Mouse (Mus musculus): ENCODE measurements at regions not wholly inside any gene's neighbourhood (a gene's known extent, or its start where the extent isn't known, plus 50 kb on each side); places are given as distances from the start of the nearest gene placed in this dataset.

DNA sequence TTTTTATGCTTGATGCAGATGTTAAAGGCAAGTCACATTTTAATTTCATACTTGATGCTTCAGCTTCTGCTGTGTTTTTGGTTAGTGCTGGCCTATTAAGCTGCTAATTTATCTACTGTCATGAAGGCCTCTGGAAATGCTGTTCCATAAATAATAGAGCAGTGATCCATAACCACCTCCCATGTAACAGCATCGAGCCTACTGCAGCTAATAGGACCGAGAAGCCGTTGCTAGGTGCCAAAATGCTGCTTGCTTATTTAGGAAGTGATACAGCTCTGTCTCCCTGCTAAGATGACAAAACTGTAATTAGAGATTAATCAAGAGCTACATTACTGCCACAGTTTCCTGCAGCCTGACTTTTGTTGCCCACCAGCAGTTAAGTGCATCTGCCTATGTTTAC lies 406.9 kb upstream of the Itga1 start:
- WGBS: 86% methylated on average over 3 of the region's 3 CpGs
- Histone ChIP-seq H3K4me1 (no peaks in the 10 kb centered on the region), H3K27me3 (ENCODE audit: poor library complexity, severe bottlenecking) (no peaks in the 10 kb centered on the region), H3K36me3 (replicated peaks) (no peaks in the 10 kb centered on the region), H3K4me3 (no peak overlapping the region), H3K9me3 (peaks cover 6% of the 10 kb centered on the region), H3K27ac (no peak overlapping the region)
- no peak for DNase-seq (ENCODE audit: extremely low spot score, low spot score)

DNA sequence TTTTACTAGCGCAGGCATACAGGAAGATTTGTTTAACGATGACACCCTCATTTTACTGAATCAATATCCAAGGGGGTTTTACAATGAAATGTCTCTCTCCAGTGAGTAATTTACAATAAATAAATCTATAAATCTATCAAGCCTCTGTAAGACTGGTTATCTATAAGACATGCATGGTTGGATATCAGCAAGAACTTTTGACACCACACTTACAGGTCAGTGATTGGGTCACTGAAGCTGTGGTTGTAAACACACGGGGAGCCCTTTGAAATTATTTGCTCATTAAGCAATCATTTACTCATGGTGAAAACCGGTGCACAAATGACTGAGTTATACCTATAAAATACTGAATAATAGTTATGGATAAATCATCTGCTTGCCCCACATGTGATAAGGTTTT lies 392.6 kb upstream of the Itga1 start:
- Histone ChIP-seq H3K4me3 (no peak overlapping the region), H3K4me1 (no peaks in the 10 kb centered on the region), H3K27me3 (ENCODE audit: poor library complexity, severe bottlenecking) (no peaks in the 10 kb centered on the region), H3K9me3 (no peaks in the 10 kb centered on the region), H3K27ac (no peak overlapping the region), H3K36me3 (replicated peaks) (no peaks in the 10 kb centered on the region)
- WGBS: 75% methylated on average over 4 of the region's 4 CpGs
- no peak for DNase-seq (ENCODE audit: extremely low spot score, low spot score)

DNA sequence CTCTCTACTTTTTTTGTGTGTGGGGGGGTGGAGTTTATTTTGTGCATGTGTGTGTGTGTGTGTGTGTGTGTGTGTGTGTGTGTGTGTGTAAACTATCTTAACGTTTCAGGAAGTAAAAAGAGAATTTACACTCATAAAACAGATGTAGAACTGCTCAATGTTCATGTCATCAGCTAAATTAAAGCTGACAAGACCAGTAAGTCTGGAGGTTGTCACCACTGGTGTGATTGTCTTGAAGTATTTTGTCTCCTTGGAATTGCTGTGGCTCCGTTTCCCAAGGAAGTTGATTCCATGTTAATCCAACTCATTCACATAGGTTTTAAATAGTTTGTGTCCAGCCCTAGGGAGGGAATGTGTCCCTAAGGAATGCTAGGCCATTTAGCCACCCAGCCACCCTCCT lies 374.1 kb upstream of the Itga1 start:
- H3K27ac ChIP-seq: no peak overlapping the region
- H3K27me3 ChIP-seq (ENCODE audit: poor library complexity, severe bottlenecking): no peaks in the 10 kb centered on the region
- no peaks in the 10 kb centered on the region for H3K36me3 ChIP-seq (replicated peaks)
- H3K9me3 ChIP-seq: no peaks in the 10 kb centered on the region
- 52% methylated on average over 2 of the region's 2 CpGs for WGBS
- no peaks in the 10 kb centered on the region; the same call in 1 of the 2 replicates for H3K4me1 ChIP-seq
- no peak overlapping the region for H3K4me3 ChIP-seq
- no peak for DNase-seq (ENCODE audit: extremely low spot score, low spot score)

DNA sequence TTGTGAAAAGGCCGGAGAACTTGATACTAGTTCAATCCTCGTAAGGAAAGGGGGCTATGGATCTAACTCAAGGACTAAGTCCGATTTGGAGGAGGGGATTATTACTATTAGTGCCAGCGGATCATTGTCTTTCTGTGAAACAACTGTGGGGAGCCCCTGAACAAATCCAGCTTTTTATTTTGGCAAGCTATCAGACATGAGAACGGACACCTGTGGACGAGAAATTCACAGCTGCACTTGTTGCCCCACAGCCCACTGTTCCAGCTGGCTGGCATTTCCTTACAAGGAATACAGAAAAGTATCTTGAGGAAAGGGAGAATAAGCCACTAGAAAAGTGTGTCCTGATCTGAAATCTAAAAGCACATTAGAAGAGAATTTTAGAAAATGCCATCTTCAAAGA lies 363.9 kb upstream of the Itga1 start:
- 81% methylated on average over 6 of the region's 6 CpGs for WGBS
- no peak for DNase-seq (ENCODE audit: extremely low spot score, low spot score)

DNA sequence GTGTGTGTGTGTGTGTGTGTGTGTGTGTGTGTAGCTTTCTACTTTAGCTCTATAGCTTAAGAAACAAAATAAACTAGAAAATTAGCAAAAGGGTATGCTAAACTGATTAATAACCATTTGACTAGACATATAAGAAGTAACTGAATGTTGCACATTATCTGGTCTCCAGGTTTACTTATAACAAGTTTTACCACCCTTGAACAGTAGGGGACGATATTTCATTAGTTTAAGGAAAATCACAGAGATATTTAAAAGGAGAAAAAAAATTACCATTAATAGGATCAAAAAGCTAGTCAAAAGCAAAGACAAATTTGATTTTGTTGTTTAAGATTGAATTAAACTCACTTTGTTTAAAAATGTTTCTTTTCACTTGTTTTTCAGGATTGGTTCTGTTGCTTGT lies 349.5 kb upstream of the Itga1 start:
- H3K9me3 ChIP-seq: no peaks in the 10 kb centered on the region
- no peaks in the 10 kb centered on the region for H3K36me3 ChIP-seq (replicated peaks)
- no peaks in the 10 kb centered on the region for H3K4me1 ChIP-seq
- 13% methylated on average over 1 of the region's 1 CpGs for WGBS
- H3K27me3 ChIP-seq (ENCODE audit: poor library complexity, severe bottlenecking): no peaks in the 10 kb centered on the region
- H3K4me3 ChIP-seq: no peak overlapping the region
- no peak for DNase-seq (ENCODE audit: extremely low spot score, low spot score)
- no peak overlapping the region for H3K27ac ChIP-seq

More for the DNA sequence above, 363.9 kb upstream of the Itga1 start:
- Histone ChIP-seq H3K4me3 (no peak overlapping the region), H3K36me3 (replicated peaks) (no peaks in the 10 kb centered on the region), H3K9me3 (no peaks in the 10 kb centered on the region), H3K27me3 (ENCODE audit: poor library complexity, severe bottlenecking) (no peaks in the 10 kb centered on the region), H3K27ac (no peak overlapping the region), H3K4me1 (no peaks in the 10 kb centered on the region)

DNA sequence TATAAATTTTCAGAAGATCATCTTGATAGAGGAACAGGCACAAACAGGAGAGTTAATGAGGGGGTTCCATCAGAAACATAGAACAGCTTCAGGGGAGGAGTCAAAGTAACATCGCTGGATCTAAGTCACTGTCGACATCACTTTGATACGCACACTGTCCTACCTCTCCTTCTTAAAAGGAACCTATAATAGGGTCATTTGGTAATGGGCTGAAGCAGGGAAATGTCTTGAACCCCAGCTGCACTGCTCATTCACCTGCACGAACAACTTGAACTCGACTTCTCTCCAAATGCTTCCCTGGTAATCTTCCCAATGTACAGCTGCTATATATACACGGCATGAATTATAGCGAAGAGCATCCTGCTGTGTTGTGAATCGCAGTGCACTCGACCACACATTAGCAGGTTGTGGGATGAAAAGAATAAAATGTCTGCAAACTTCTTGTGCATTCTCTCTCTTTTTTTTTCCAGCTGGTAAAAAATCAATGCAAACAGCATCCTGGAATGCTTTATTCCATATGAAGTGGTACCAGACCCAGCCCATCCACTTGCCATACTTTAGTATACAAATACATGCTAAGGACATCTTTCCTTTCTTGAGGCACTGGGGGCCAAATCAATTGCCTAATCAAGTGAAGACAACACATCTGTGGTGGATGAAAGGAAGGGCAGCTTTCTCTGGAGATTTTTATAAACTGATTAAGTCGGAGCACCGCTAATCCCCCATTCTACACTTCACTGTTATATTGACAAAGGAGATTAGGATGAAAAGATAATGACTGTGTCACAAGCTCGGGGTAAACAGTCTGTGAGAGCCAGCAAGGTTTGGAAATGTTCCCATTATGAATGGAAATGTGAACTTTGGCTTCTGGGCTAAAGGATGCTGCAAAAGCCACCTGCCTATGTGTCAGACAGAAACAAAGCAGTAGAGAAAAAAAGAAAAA lies 325.6 kb upstream of the Itga1 start:
- Histone ChIP-seq H3K9me3 (no peaks in the 10 kb centered on the region), H3K27ac (no peak overlapping the region), H3K36me3 (replicated peaks) (no peaks in the 10 kb centered on the region), H3K4me3 (no peak overlapping the region), H3K27me3 (ENCODE audit: poor library complexity, severe bottlenecking) (peaks cover 60% of the 10 kb centered on the region), H3K4me1 (peaks cover 33% of the 10 kb centered on the region)
- 36% methylated on average over 12 of the region's 12 CpGs for WGBS
- DNase-seq (ENCODE audit: extremely low spot score, low spot score): no peak

DNA sequence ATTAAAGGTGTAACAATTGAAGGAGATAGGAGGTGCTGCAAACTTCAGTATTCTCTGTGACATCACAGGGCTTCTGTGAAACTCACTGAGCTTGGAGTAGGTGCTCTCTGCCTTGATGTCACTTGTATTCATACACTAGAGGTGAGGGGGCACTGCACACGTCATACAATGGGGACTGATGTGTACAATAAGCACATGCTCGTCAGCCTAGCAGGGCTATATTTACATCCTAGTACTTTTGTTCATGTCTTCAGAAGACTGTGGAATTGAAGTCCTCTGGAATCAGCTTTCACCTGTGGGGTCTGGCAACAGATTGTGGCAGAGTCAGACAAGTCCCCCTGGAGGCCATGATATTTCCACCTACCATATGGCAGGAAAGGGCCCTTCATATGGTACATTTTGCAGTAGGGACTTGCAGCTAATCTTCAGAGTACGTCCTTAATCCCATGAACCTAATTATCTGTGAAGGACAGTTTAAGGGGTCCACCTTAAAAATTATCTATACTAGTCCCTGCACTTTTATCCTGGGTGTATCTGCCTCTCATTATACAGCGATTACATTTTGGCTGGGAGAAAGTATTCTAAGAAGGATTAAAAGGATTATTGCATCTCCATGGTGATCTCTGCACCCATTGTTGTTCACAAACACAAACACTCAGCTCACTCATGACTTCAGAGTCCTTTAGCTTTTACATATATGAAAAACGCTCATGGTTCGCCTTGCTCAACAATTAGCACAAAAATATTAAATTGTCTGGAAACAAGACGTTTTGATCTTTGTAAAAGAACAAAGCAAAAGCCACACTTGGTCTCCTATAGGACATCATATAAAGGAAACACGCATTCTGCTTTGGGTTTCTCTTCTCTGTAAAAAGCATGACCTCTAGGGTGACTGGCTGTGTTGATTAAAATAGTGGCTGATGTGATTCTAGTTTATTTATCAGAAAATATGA lies 324.1 kb upstream of the Itga1 start:
- Histone ChIP-seq H3K9me3 (no peaks in the 10 kb centered on the region), H3K36me3 (replicated peaks) (no peaks in the 10 kb centered on the region), H3K4me1 (peaks cover 39% of the 10 kb centered on the region), H3K27ac (no peak overlapping the region), H3K4me3 (no peak overlapping the region), H3K27me3 (ENCODE audit: poor library complexity, severe bottlenecking) (peaks cover 61% of the 10 kb centered on the region)
- DNase-seq (ENCODE audit: extremely low spot score, low spot score): no peak
- WGBS: 35% methylated on average over 8 of the region's 8 CpGs

DNA sequence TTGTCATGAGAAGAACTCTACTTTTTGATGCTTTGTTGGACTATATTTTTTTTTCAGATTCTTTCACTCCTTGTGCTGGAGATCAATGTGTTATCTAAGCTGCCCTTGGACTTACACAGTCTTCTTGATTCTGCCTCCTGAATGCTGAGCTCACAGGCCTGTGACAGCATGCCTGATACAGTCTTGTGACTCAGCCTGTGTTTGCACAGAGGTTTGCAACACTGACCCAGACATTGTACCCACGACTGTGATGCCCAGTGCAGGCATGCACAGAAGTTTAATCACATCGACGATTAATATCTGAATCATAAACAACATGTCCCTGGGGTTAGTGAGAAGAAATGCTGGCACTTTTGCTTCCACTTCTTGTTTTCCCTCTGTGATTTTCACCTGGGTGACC lies 322.0 kb upstream of the Itga1 start:
- DNase-seq (ENCODE audit: extremely low spot score, low spot score): no peak
- WGBS: 89% methylated on average over 3 of the region's 3 CpGs
- H3K27ac ChIP-seq: no peak overlapping the region
- no peaks in the 10 kb centered on the region for H3K36me3 ChIP-seq (replicated peaks)
- peaks cover 44% of the 10 kb centered on the region for H3K27me3 ChIP-seq (ENCODE audit: poor library complexity, severe bottlenecking)
- H3K4me3 ChIP-seq: no peak overlapping the region
- H3K9me3 ChIP-seq: no peaks in the 10 kb centered on the region
- peaks cover 39% of the 10 kb centered on the region for H3K4me1 ChIP-seq

DNA sequence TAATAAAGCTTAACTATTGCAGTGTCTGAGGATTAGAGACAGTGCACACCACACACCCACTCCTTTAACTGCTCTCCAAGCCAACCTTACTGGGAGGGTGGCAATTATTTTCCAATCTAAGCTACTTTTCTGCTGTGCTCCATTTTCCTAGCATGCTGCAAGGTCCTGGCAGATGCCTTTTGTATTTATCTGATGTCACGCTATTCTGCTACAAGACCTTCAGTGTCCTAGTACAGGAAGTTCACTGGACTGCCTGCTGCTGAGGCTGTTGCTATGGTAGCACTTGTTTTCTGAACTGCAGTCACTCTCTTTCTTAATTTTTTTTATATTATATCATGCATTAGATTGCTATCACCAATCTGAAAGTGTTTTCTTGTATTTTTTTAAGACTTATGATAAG lies 319.7 kb upstream of the Itga1 start:
- Histone ChIP-seq H3K9me3 (no peaks in the 10 kb centered on the region), H3K36me3 (replicated peaks) (no peaks in the 10 kb centered on the region), H3K4me3 (no peak overlapping the region), H3K27ac (no peak overlapping the region), H3K4me1 (peaks cover 16% of the 10 kb centered on the region), H3K27me3 (ENCODE audit: poor library complexity, severe bottlenecking) (peaks cover 39% of the 10 kb centered on the region)
- WGBS: 33% methylated on average over 1 of the region's 1 CpGs
- DNase-seq (ENCODE audit: extremely low spot score, low spot score): no peak

DNA sequence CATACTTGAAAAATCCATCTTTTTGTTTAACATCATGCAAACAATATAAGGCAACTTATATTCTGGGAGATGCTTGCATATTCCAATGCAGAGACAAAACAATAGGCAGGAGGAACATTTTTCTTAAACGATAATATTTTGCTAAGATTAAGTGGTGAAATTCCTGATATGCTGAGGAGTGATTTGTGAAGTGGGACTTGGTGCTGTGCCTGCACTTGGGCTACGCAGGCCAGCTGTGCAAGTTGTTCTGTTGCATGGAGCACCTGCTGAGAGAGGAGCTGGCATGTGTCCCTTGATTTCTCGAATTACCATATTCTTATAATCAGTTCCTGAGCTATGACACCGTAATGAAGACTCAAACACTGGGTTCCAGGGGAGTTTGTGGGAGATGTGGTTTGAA lies 316.1 kb upstream of the Itga1 start:
- Histone ChIP-seq H3K27ac (no peak overlapping the region), H3K36me3 (replicated peaks) (no peaks in the 10 kb centered on the region), H3K4me1 (peaks cover 13% of the 10 kb centered on the region), H3K9me3 (no peaks in the 10 kb centered on the region), H3K27me3 (ENCODE audit: poor library complexity, severe bottlenecking) (peaks cover 9% of the 10 kb centered on the region), H3K4me3 (no peak overlapping the region)
- no peak for DNase-seq (ENCODE audit: extremely low spot score, low spot score)
- 83% methylated on average over 4 of the region's 4 CpGs for WGBS

DNA sequence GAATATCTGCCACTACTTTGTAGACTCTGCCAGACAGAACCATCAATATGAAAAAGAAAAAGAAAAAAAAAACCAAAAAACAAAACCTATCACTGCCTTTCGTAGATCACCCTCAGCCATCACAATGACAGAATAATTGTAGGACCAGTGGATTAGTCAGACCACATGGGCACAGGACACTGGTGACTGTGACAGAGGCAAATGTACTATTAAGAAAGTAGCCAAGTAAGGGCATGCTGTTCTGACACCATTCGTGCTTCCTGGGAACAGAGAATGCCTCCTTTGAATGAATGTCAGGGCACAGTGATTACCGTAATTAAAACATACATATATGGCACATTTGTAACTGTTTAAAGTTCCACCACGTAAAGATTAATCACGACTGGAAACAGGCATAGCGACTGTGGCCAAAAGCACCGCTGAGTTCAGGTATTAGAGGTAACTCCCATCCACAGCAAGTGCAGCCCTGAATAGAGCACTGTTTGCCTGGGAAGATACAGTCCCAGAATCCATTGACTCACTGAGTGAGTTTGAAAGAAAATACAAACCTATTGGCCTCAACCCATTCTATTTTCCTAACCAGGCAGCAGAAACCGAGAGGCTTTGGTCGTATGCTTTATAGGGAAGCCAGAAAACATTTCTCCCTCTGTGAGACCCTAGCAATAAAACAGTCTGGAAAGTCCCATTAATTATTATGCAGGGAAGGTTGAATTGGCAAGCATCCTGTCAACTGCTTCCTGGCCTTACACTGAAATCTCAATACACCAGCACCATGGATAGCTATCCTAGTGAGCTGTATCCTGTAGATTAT lies 312.2 kb upstream of the Itga1 start:
- DNase-seq (ENCODE audit: extremely low spot score, low spot score): no peak
- Histone ChIP-seq H3K4me1 (peaks cover 12% of the 10 kb centered on the region; the same call in 1 of the 2 replicates), H3K4me3 (no peak overlapping the region), H3K27ac (no peak overlapping the region), H3K27me3 (ENCODE audit: poor library complexity, severe bottlenecking) (no peaks in the 10 kb centered on the region), H3K36me3 (replicated peaks) (no peaks in the 10 kb centered on the region), H3K9me3 (no peaks in the 10 kb centered on the region)
- 70% methylated on average over 9 of the region's 9 CpGs for WGBS

DNA sequence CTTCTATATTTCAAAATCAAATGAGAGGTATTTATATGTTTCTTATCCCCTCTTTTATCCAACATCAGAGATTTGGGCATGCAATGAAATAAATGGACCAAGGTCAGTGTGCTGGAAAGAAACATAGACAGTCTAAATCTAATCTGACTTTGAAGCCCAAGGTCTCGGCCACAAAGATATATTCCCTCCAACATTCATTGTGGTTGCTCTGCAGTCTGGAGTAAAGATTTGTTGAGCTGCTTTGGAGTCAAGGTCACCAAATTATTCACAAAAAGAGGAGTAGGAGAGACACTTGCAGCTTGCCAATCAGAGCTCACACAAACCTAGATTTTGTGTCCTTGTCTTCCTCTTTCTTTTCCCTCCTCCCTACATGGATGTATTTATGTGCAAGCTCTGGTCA lies 304.2 kb upstream of the Itga1 start:
- no peak overlapping the region for H3K4me3 ChIP-seq
- 85% methylated on average over 1 of the region's 1 CpGs for WGBS
- no peaks in the 10 kb centered on the region for H3K9me3 ChIP-seq

More for the DNA sequence above, 304.2 kb upstream of the Itga1 start:
- DNase-seq (ENCODE audit: extremely low spot score, low spot score): no peak
- Histone ChIP-seq H3K27ac (no peak overlapping the region), H3K36me3 (replicated peaks) (no peaks in the 10 kb centered on the region), H3K4me1 (peaks cover 5% of the 10 kb centered on the region; the same call in 1 of the 2 replicates), H3K27me3 (ENCODE audit: poor library complexity, severe bottlenecking) (no peaks in the 10 kb centered on the region)
